Mouse (Mus musculus) bone marrow macrophage, adult 2 months (primary cell): ENCODE measurements around the gene Tbx10. TPM values are rescaled to one million over a fixed set of nuclear protein-coding genes. Genes with fewer than 3 reads are reported as not detected.
"Not testable (repeated sequence)": the region's sequence is repeated elsewhere in the genome, so short reads cannot be mapped to it uniquely, and the experiment has no call there.

Source experiments
- H3K27ac ChIP-seq: 2 replicates; pipeline ENCODE4 v1.5.1; 2012; ENCODE audit warnings: low read depth, low read length; ENCODE audit not compliant: insufficient read depth
- H3K4me1 ChIP-seq: 2 replicates; pipeline ENCODE4 v1.6.1; 2012; ENCODE audit warnings: low read length; ENCODE audit not compliant: control insufficient read depth, insufficient read depth
- H3K4me3 ChIP-seq: 2 replicates; pipeline ENCODE4 v1.5.1; 2012; ENCODE audit warnings: mild to moderate bottlenecking, low read length, moderate library complexity; ENCODE audit not compliant: insufficient read depth
- CTCF ChIP-seq: IDR thresholded peaks from 2 replicates; pipeline ENCODE4 v1.5.1; 2012; ENCODE audit warnings: low read depth, mild to moderate bottlenecking, low read length, moderate library complexity
- POLR2A ChIP-seq: IDR thresholded peaks from 2 replicates; pipeline ENCODE4 v1.6.1; 2012; ENCODE audit warnings: mild to moderate bottlenecking, low read depth, low read length, borderline replicate concordance
- polyA plus RNA-seq: library from polyadenylated mRNA; stranded (reverse); fragments of >200 nt; gene quantifications from 2 replicates; pipeline ENCODE4 v1.2.4, GENCODE M21; 2012; ENCODE audit not compliant: missing spikeins, insufficient read depth, insufficient read length

Tbx10 gene
- polyA plus RNA-seq, result not detected in 2 replicates

GRCm38 (mm10) chr19:3992416-3992815 is at the start of gene Tbx10:
Gene Tbx10 (plus strand): TSS chr19:3992752.
- H3K4me1 ChIP-seq, result peaks cover 3% of the 10 kb centered on the region
- TF ChIP-seq CTCF (no peak), POLR2A (no peak)
- no peak within 1 kb of the TSS for H3K4me3 ChIP-seq
- H3K27ac ChIP-seq, result no peak within 1 kb of the TSS

DNA sequence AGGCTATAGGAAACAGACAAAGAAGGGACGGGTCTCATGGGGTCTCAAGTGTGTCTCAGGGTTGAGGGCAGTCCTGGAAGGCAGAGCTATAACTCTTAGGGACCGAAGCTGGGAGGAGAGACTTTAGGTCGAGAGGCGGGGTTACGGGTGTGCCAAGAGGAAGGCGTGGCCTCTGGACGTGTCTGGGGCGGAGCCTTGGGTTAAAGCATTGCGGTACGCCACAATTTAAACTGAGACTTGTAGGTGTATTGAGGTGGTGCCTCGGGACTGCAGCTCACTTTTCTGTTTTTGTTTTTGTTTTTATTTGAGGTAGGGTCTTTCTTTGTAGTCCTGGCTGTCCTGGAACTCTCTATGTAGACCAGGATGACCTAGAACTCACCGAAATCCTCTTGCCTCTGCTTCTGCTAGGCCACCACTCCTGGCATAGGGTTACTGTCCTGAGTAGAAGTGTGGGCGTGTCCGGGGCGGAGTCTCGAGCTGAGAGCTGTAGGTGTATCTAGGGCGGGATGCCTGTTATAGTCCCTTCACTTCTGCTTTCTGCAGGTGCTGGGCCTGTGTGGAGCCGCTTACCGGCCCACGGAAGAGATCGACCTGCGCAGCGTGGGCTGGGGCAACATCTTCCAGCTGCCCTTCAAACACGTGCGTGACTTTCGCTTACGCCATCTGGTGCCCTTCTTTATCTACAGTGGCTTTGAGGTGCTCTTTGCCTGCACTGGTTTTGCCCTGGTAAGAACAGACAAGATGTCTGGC is 49.4 kb upstream of the Tbx10 start:
- H3K27ac ChIP-seq, result no peak overlapping the region
- no peak overlapping the region for H3K4me3 ChIP-seq
- peaks cover 8% of the 10 kb centered on the region; the same call in 1 of the 2 replicates for H3K4me1 ChIP-seq

GRCm38 (mm10) chr19:3945872-3946564 is 46.5 kb upstream of the Tbx10 start:
- Histone ChIP-seq H3K27ac (no peak overlapping the region), H3K4me1 (peaks cover 19% of the 10 kb centered on the region), H3K4me3 (no peak overlapping the region)
- TF ChIP-seq POLR2A, result no peak
- no peak for TF ChIP-seq CTCF

More for the DNA sequence above, 49.4 kb upstream of the Tbx10 start:
- TF ChIP-seq POLR2A (no peak), CTCF (no peak)

- TF ChIP-seq POLR2A (no peak), CTCF (peak; percentile 42; the same call in 1 of the 2 replicates)
- H3K4me3 ChIP-seq, result no peak overlapping the region
- no peak overlapping the region for H3K27ac ChIP-seq
- H3K4me1 ChIP-seq, result peaks cover 24% of the 10 kb centered on the region
Measured at GRCm38 (mm10) chr19:3946715-3947114, 45.8 kb upstream of the Tbx10 start.

DNA sequence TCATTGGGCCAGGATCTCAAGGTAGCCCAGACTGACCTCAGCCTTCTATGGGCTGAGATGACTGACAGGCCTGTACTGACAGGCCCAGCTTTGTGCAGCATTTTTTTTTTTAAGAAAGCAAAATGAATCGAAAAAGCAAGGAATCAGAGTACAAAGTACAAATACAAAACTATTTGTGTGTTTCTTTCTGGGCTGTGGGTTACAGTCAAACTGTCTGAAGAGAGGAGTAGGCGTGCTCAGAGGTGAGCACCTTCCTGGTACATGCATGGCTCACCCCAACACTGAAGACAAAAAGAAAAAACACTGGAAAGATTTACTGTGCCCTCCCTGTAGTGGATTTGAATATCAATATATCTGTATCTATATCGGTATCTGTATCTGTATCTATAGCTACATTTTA is 44.7 kb upstream of the Tbx10 start:
- no peak overlapping the region for H3K4me3 ChIP-seq
- TF ChIP-seq POLR2A, result no peak
- TF ChIP-seq CTCF, result no peak
- H3K4me1 ChIP-seq, result peaks cover 23% of the 10 kb centered on the region
- no peak overlapping the region for H3K27ac ChIP-seq

- Histone ChIP-seq H3K4me1 (peaks cover 23% of the 10 kb centered on the region), H3K4me3 (no peak overlapping the region), H3K27ac (no peak overlapping the region)
- TF ChIP-seq POLR2A, result no peak
- no peak for TF ChIP-seq CTCF
Measured at GRCm38 (mm10) chr19:3948546-3948945, 44.0 kb upstream of the Tbx10 start.

- H3K4me1 ChIP-seq, result peaks cover 26% of the 10 kb centered on the region
- no peak overlapping the region for H3K27ac ChIP-seq
- TF ChIP-seq CTCF, result no peak
- TF ChIP-seq POLR2A, result no peak
- no peak overlapping the region for H3K4me3 ChIP-seq
Measured at GRCm38 (mm10) chr19:3950331-3950730, 42.2 kb upstream of the Tbx10 start.

- Histone ChIP-seq H3K27ac (no peak overlapping the region), H3K4me1 (peaks cover 21% of the 10 kb centered on the region), H3K4me3 (no peak overlapping the region)
- TF ChIP-seq POLR2A (no peak), CTCF (no peak)
Measured at GRCm38 (mm10) chr19:3951461-3951860, 41.1 kb upstream of the Tbx10 start.

GRCm38 (mm10) chr19:3952099-3952498 is 40.5 kb upstream of the Tbx10 start:
- TF ChIP-seq POLR2A, result no peak
- no peak for TF ChIP-seq CTCF
- Histone ChIP-seq H3K4me3 (no peak overlapping the region), H3K27ac (no peak overlapping the region), H3K4me1 (peaks cover 21% of the 10 kb centered on the region)

DNA sequence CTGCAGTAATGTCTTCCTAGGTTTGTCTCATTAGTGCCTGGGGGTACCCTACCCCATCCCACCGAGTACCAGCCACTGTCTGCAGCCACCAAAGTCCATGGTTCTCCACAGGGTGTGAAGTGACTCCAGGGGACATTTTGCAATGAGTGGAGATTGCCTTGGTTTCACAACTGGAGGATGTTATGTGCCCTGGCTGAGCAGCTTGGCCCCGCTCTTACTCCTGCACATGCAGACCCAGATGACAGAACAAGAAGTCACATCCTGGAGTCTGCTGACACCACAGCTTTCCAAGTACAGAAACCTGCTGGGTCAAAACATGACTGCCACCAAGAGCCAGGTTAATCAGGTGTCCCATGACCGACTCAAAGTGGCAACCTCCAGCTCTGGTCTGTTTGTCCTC is 37.5 kb upstream of the Tbx10 start:
- no peak overlapping the region for H3K27ac ChIP-seq
- H3K4me3 ChIP-seq, result no peak overlapping the region
- H3K4me1 ChIP-seq, result peaks cover 16% of the 10 kb centered on the region
- TF ChIP-seq CTCF (no peak), POLR2A (no peak)

GRCm38 (mm10) chr19:3955804-3956203 is 36.7 kb upstream of the Tbx10 start:
- H3K4me1 ChIP-seq, result peaks cover 10% of the 10 kb centered on the region
- no peak overlapping the region for H3K4me3 ChIP-seq
- H3K27ac ChIP-seq, result no peak overlapping the region
- TF ChIP-seq POLR2A (no peak), CTCF (no peak)

GRCm38 (mm10) chr19:3957296-3958036 is 35.1 kb upstream of the Tbx10 start:
- not testable (repeated sequence) for H3K4me3 ChIP-seq, H3K4me1 ChIP-seq, H3K27ac ChIP-seq
